Mouse (Mus musculus) C2C12 (cell line): ENCODE measurements around the gene Cers4. TPM values are rescaled to one million over a fixed set of nuclear protein-coding genes. Genes with fewer than 3 reads are reported as not detected.

ENCODE experiments used
- H3K27me3 ChIP-seq: one replicate; pipeline ENCODE4 v1.6.1; 2011; ENCODE audit not compliant: control insufficient read depth, insufficient read depth, insufficient read length
- H3K36me3 ChIP-seq: one replicate; pipeline ENCODE4 v1.6.1; 2011; ENCODE audit not compliant: control insufficient read depth, insufficient read depth
- H3K4me3 ChIP-seq: one replicate; pipeline ENCODE4 v1.5.1; 2011; ENCODE audit warnings: mild to moderate bottlenecking, control low read depth; ENCODE audit not compliant: poor library complexity, insufficient read depth, severe bottlenecking
- H3K79me2 ChIP-seq: one replicate; pipeline ENCODE4 v1.6.1; 2011; ENCODE audit not compliant: control insufficient read depth, insufficient read depth
- H3K79me3 ChIP-seq: one replicate; pipeline ENCODE4 v1.6.1; 2011; ENCODE audit warnings: low read depth, control low read depth
- H3ac ChIP-seq: one replicate; pipeline ENCODE3; 2011; ENCODE audit warnings: low read depth; ENCODE audit not compliant: control insufficient read depth, insufficient read length
- CEBPB ChIP-seq: IDR thresholded peaks from one replicate; pipeline ENCODE4 v1.6.1; 2011; ENCODE audit warnings: low read depth, mild to moderate bottlenecking, control low read depth, moderate library complexity
- CTCF ChIP-seq: IDR thresholded peaks from one replicate; pipeline ENCODE4 v1.5.1; 2011; ENCODE audit not compliant: control insufficient read depth, insufficient read depth, insufficient read length
- FOSL1 ChIP-seq: IDR thresholded peaks from one replicate; pipeline ENCODE4 v1.8.0; 2011; ENCODE audit warnings: mild to moderate bottlenecking, low read length; ENCODE audit not compliant: poor library complexity, insufficient read depth, severe bottlenecking
- MAX ChIP-seq: IDR thresholded peaks from one replicate; pipeline ENCODE4 v1.6.1; 2011; ENCODE audit warnings: mild to moderate bottlenecking, control low read depth
- MYOD1 ChIP-seq: IDR thresholded peaks from one replicate; pipeline ENCODE4 v1.6.1; 2011; ENCODE audit warnings: low read depth; ENCODE audit not compliant: control insufficient read depth, insufficient read length
- MYOG ChIP-seq: IDR thresholded peaks from one replicate; pipeline ENCODE4 v1.6.1; 2011; ENCODE audit not compliant: control insufficient read depth, insufficient read length; ENCODE audit errors: extremely low read depth
- USF1 ChIP-seq: IDR thresholded peaks from one replicate; pipeline ENCODE4 v1.6.1; 2011; ENCODE audit warnings: low read depth, mild to moderate bottlenecking, control low read depth, moderate library complexity
- polyA plus RNA-seq: library from polyadenylated mRNA; unstranded; fragments of >200 nt; fragmentation: generic; extraction: Trizol; gene quantifications from one replicate; pipeline ENCODE4 v1.2.1, GENCODE M21; 2012; ENCODE audit warnings: missing spikeins

The Cers4 gene
- polyA plus RNA-seq, 1 experiment: 0.23 TPM

GRCm38 (mm10) chr8:4481586-4481985, 11.2 kb upstream of the Cers4 start:
- H3K36me3 ChIP-seq: no peaks in the 10 kb centered on the region
- no peak for TF ChIP-seq MAX
- TF ChIP-seq FOSL1: no peak
- TF ChIP-seq CEBPB: no peak
- no peak for TF ChIP-seq MYOG
- TF ChIP-seq CTCF: no peak
- no peak for TF ChIP-seq USF1
- H3ac ChIP-seq: no peak overlapping the region

GRCm38 (mm10) chr8:4482501-4482900, 10.3 kb upstream of the Cers4 start:
- Histone ChIP-seq H3K4me3 (no peak overlapping the region), H3K79me2 (no peaks in the 10 kb centered on the region), H3ac (no peak overlapping the region), H3K79me3 (no peaks in the 10 kb centered on the region), H3K27me3 (no peaks in the 10 kb centered on the region), H3K36me3 (no peaks in the 10 kb centered on the region)
- TF ChIP-seq CEBPB (no peak), FOSL1 (no peak), MAX (no peak), MYOD1 (no peak), MYOG (no peak), CTCF (no peak), USF1 (no peak)

More at GRCm38 (mm10) chr8:4481586-4481985, 11.2 kb upstream of the Cers4 start:
- no peaks in the 10 kb centered on the region for H3K79me3 ChIP-seq
- H3K79me2 ChIP-seq: no peaks in the 10 kb centered on the region
- H3K27me3 ChIP-seq: no peaks in the 10 kb centered on the region
- H3K4me3 ChIP-seq: no peak overlapping the region

GRCm38 (mm10) chr8:4483330-4483729, 9.5 kb upstream of the Cers4 start:
- no peak overlapping the region for H3ac ChIP-seq
- H3K79me3 ChIP-seq: no peaks in the 10 kb centered on the region
- H3K79me2 ChIP-seq: no peaks in the 10 kb centered on the region
- no peak overlapping the region for H3K4me3 ChIP-seq
- TF ChIP-seq MYOG (no peak), USF1 (no peak)
- H3K27me3 ChIP-seq: no peaks in the 10 kb centered on the region
- no peaks in the 10 kb centered on the region for H3K36me3 ChIP-seq

GRCm38 (mm10) chr8:4493686-4494440, 1.0 kb downstream of the Cers4 start:
- Histone ChIP-seq H3K4me3 (no peak overlapping the region), H3K36me3 (no peaks in the 10 kb centered on the region)
- TF ChIP-seq MAX (no peak), MYOG (no peak), CEBPB (no peak), FOSL1 (no peak), CTCF (no peak), MYOD1 (no peak), USF1 (no peak)

GRCm38 (mm10) chr8:4495976-4496375, 3.1 kb downstream of the Cers4 start:
- Histone ChIP-seq H3K4me3 (no peak overlapping the region), H3K79me2 (no peaks in the 10 kb centered on the region), H3K27me3 (no peaks in the 10 kb centered on the region), H3ac (no peak overlapping the region), H3K79me3 (no peaks in the 10 kb centered on the region), H3K36me3 (no peaks in the 10 kb centered on the region)
- TF ChIP-seq CTCF (no peak), MAX (no peak), MYOG (no peak), FOSL1 (no peak), MYOD1 (no peak), CEBPB (no peak)

More at GRCm38 (mm10) chr8:4493686-4494440, 1.0 kb downstream of the Cers4 start:
- no peaks in the 10 kb centered on the region for H3K79me2 ChIP-seq
- no peak overlapping the region for H3ac ChIP-seq
- H3K27me3 ChIP-seq: no peaks in the 10 kb centered on the region
- no peaks in the 10 kb centered on the region for H3K79me3 ChIP-seq

GRCm38 (mm10) chr8:4497610-4498009, 4.8 kb downstream of the Cers4 start:
- Histone ChIP-seq H3K36me3 (no peaks in the 10 kb centered on the region), H3K79me3 (no peaks in the 10 kb centered on the region), H3ac (no peak overlapping the region), H3K27me3 (no peaks in the 10 kb centered on the region), H3K79me2 (no peaks in the 10 kb centered on the region), H3K4me3 (no peak overlapping the region)
- TF ChIP-seq FOSL1: no peak
- TF ChIP-seq CTCF: no peak
- TF ChIP-seq MYOG: no peak
- TF ChIP-seq CEBPB: no peak
- no peak for TF ChIP-seq MAX
- no peak for TF ChIP-seq USF1
